Mouse (Mus musculus) adrenal gland, adult 2 months (tissue): ENCODE results near the gene Wnt10b. TPM values are rescaled to one million over a fixed set of nuclear protein-coding genes. Genes with fewer than 3 reads are reported as not detected.
"Not testable (repeated sequence)": the region's sequence is repeated elsewhere in the genome, so short reads cannot be mapped to it uniquely, and the experiment has no call there.

Experiments used
- DNase-seq: peaks from one replicate; pipeline ENCODE4 v3.0.0; 2021
- long read RNA-seq: library from polyadenylated mRNA; stranded (forward); transcript quantifications from one replicate; pipeline ENCODE4 v2.0.0, GENCODE M21; 2021
- polyA plus RNA-seq: library from polyadenylated mRNA; depleted of rRNA; stranded (reverse); fragments of >200 nt; gene quantifications from 2 replicates; pipeline ENCODE4 v1.2.3, GENCODE M21; 2012; rRNA removed
- total RNA-seq, 2 experiments: library from RNA; stranded (reverse); gene quantifications; 2 replicates each; pipeline ENCODE4 v1.2.3; 2021

The Wnt10b gene
- total RNA-seq, result 1 to 10 TPM in 1 of 2 experiments, under 1 TPM in 1; 0.84 to 2.2 TPM
- 0.45 and 2.2 TPM in 2 replicates for polyA plus RNA-seq
- long read RNA-seq, result 0 reads

- DNase-seq, result peak; percentile 31
Measured at GRCm38 (mm10) chr15:98777762-98778161, at the start of gene Wnt10b. Gene Wnt10b, minus strand, starts transcription at chr15:98778150.

GRCm38 (mm10) chr15:98827611-98828011, 49.7 kb upstream of the Wnt10b start:
- DNase-seq, result no peak

- no peak for DNase-seq
Measured at GRCm38 (mm10) chr15:98823434-98823833, 45.5 kb upstream of the Wnt10b start.

GRCm38 (mm10) chr15:98822147-98822546, 44.2 kb upstream of the Wnt10b start:
- no peak for DNase-seq

- DNase-seq, result peak; percentile 41
Measured at GRCm38 (mm10) chr15:98821403-98821802, 43.5 kb upstream of the Wnt10b start.

- no peak for DNase-seq
Measured at GRCm38 (mm10) chr15:98820937-98821336, 43.0 kb upstream of the Wnt10b start.

GRCm38 (mm10) chr15:98818171-98818570, 40.2 kb upstream of the Wnt10b start:
- no peak for DNase-seq

GRCm38 (mm10) chr15:98812741-98813424, 34.9 kb upstream of the Wnt10b start:
- DNase-seq, result no peak

GRCm38 (mm10) chr15:98810212-98810611, 32.3 kb upstream of the Wnt10b start:
- DNase-seq, result not testable (repeated sequence)

- no peak for DNase-seq
Measured at GRCm38 (mm10) chr15:98809390-98809789, 31.4 kb upstream of the Wnt10b start, which contains the start of gene Ddn. Gene Ddn, minus strand, starts transcription at chr15:98809490.

- no peak for DNase-seq
Measured at GRCm38 (mm10) chr15:98808651-98809134, 30.7 kb upstream of the Wnt10b start.

GRCm38 (mm10) chr15:98807895-98808650, 30.1 kb upstream of the Wnt10b start:
- peak; percentile 68 for DNase-seq

GRCm38 (mm10) chr15:98806809-98807770, 29.1 kb upstream of the Wnt10b start:
- no peak for DNase-seq

- DNase-seq, result no peak
Measured at GRCm38 (mm10) chr15:98806071-98806808, 28.3 kb upstream of the Wnt10b start.

- DNase-seq, result peak; percentile 81
Measured at GRCm38 (mm10) chr15:98805324-98806040, 27.5 kb upstream of the Wnt10b start.

GRCm38 (mm10) chr15:98804054-98804453, 26.1 kb upstream of the Wnt10b start:
- peak; percentile 90 for DNase-seq

- DNase-seq, result no peak
Measured at GRCm38 (mm10) chr15:98802926-98803325, 25.0 kb upstream of the Wnt10b start.

- DNase-seq, result peak; percentile 77
Measured at GRCm38 (mm10) chr15:98799396-98799795, 21.4 kb upstream of the Wnt10b start.

- no peak for DNase-seq
Measured at GRCm38 (mm10) chr15:98798903-98799302, 21.0 kb upstream of the Wnt10b start.

GRCm38 (mm10) chr15:98797835-98798492, 20.0 kb upstream of the Wnt10b start:
- DNase-seq, result no peak
